Mouse (Mus musculus): ENCODE data around the gene Gtse1. TPM values are rescaled to one million over a fixed set of nuclear protein-coding genes. Genes with fewer than 3 reads are reported as not detected.
"Not testable (repeated sequence)": the region's sequence is repeated elsewhere in the genome, so short reads cannot be mapped to it uniquely, and the experiment has no call there.

The Gtse1 gene
- polyA plus RNA-seq, 1 experiment from 2014 or later: 22.4 TPM

DNA sequence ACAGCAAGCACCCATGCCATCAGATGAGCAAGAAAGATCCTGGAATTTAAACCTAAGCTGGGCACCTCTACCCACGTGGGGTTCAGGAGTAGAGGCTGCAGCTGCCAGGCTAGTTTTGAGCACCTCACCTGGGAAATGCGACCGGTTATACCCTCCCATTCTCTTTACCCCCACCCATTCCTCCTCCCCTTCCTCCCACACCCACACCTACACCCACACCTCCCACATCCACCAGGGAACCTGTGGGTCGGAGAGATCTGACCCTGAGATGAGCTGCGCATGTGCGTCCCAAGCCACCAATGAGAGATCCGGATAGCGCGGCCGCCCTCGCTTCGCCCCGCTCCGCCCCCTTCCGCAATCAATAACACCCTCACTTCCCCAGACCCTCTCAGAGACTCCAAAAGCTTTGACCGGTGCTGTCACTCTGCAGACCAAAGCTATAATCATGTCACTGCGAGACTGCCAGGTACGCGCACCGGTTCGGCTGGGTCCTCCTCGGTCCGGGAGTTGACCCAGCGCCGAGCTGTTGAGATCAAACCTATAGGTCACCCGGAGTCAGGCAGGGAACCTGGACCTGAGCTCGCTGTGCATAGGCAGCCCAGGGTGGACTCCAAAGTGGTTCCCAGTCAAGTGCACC is 27.5 kb upstream of the Gtse1 start, which contains the start of gene Ttc38:
Gene Ttc38 (plus strand): TSS at position 353 of the 637 bp plus-strand sequence.
- peak; percentile 86 for ATAC-seq (ENCODE audit: insufficient number of reproducible peaks, low FRiP score, low TSS enrichment, low read depth)
- 1% methylated on average over 27 of the region's 27 CpGs for WGBS
- H3K4me2 ChIP-seq (replicated peaks): peak within 1 kb of the TSS; percentile 88
- H3K36me3 ChIP-seq: no peaks in the 10 kb centered on the region
- H3K27me3 ChIP-seq: no peaks in the 10 kb centered on the region
- no peak within 1 kb of the TSS for H3K27ac ChIP-seq (replicated peaks)
- peak within 1 kb of the TSS; percentile 58 for H3K9ac ChIP-seq
- H3K4me3 ChIP-seq (replicated peaks): peak within 1 kb of the TSS; percentile 63
- H3K9me3 ChIP-seq (replicated peaks): no peaks in the 10 kb centered on the region
- peaks cover 13% of the 10 kb centered on the region for H3K4me1 ChIP-seq

DNA sequence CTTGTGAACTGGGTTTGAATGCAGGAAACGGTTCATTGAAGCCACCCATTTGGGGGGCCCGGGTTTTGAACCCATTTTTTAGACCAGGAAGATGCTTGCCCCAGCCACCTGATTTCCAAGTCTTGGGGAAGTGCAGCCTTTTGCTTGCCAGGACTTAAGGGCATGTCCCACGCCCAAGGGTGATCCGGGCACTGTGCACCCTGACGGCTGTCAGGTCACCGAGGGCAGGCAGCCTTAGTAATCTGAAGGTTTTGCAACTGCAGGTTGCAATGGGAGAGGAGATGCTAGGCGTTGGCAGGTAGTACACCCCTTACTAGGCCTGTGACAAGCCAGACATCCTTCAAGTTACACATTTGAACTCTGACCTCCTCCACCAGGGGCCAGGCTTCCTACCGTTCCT is 26.9 kb upstream of the Gtse1 start:
- H3K4me3 ChIP-seq (replicated peaks): peak overlapping the region; percentile 63
- H3K36me3 ChIP-seq: no peaks in the 10 kb centered on the region
- no peaks in the 10 kb centered on the region for H3K9me3 ChIP-seq (replicated peaks)
- peak overlapping the region; percentile 88 for H3K4me2 ChIP-seq (replicated peaks)
- ATAC-seq (ENCODE audit: insufficient number of reproducible peaks, low FRiP score, low TSS enrichment, low read depth): no peak
- peaks cover 13% of the 10 kb centered on the region for H3K4me1 ChIP-seq
- no peak overlapping the region for H3K27ac ChIP-seq (replicated peaks)
- peak overlapping the region; percentile 58 for H3K9ac ChIP-seq
- H3K27me3 ChIP-seq: no peaks in the 10 kb centered on the region
- 34% methylated on average over 8 of the region's 8 CpGs for WGBS

DNA sequence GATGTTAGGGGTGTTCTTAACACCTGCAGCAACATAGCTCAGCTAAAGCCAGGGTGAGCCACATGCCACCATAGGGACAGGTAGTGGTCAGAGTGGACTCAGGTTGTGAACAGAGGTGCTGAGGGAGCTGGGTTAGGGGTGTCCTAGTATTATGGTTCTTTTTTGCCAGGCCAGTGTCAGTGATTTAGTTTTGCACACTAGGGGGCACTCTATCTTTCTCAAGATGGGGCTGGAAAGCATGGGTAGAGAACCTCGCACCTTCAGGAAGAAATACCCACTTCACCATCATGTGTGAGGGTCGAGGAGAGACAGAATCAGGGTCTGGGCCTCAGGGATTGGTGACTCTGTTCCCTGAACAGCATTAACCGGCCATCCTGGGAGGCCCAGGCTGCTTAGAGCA is 24.2 kb upstream of the Gtse1 start:
- Histone ChIP-seq H3K36me3 (no peaks in the 10 kb centered on the region), H3K9me3 (replicated peaks) (no peaks in the 10 kb centered on the region), H3K4me2 (replicated peaks) (no peak overlapping the region), H3K9ac (no peak overlapping the region), H3K27ac (replicated peaks) (no peak overlapping the region), H3K4me3 (replicated peaks) (no peak overlapping the region), H3K4me1 (peaks cover 13% of the 10 kb centered on the region), H3K27me3 (no peaks in the 10 kb centered on the region)
- 59% methylated on average over 3 of the region's 3 CpGs for WGBS
- ATAC-seq (ENCODE audit: insufficient number of reproducible peaks, low FRiP score, low TSS enrichment, low read depth): no peak

DNA sequence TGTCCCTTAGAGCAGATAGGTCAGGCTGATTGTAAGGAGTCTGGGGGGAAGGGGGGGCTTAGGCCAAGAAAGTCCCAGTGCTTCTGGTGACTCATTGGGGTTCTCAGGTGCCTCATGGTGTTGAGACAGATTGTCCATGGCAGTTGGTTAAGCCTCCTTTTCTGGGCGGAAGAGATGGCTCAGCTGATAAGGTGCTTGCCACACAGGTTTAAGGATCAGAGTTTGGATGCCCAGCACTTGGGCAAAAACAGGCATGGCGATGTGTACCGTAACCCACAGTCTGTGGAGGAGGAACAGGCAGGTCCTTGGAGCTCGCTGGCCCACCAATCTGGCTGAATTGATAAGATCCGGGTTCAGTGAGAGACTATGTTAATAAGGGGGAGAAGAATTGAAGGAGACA is 22.7 kb upstream of the Gtse1 start:
- Histone ChIP-seq H3K27me3 (no peaks in the 10 kb centered on the region), H3K9me3 (replicated peaks) (no peaks in the 10 kb centered on the region), H3K9ac (no peak overlapping the region), H3K4me3 (replicated peaks) (no peak overlapping the region), H3K36me3 (no peaks in the 10 kb centered on the region), H3K4me2 (replicated peaks) (no peak overlapping the region), H3K27ac (replicated peaks) (no peak overlapping the region), H3K4me1 (peaks cover 7% of the 10 kb centered on the region)
- WGBS: 90% methylated on average over 5 of the region's 5 CpGs
- no peak for ATAC-seq (ENCODE audit: insufficient number of reproducible peaks, low FRiP score, low TSS enrichment, low read depth)

DNA sequence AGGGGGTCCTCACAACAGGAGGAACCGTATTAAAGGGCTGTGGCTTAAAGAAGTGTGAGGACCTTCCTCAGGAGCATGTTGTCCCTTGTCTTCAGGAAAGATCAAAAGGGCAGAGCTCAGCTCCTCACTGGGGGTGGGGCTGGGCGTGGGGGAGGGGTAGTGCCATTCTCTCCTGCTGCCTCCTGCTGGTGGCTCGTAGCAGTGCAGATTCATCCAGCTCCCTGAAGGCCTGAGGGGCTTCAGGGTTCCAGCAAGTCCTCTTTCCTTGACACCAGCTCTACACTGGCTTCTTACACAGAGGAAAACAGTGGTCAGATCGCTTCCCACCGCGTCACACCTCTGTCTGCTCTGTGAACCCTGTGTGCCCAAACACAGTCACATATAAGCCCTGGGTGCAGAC is 18.6 kb upstream of the Gtse1 start:
- WGBS: 40% methylated on average over 6 of the region's 6 CpGs
- no peak for ATAC-seq (ENCODE audit: insufficient number of reproducible peaks, low FRiP score, low TSS enrichment, low read depth)
- Histone ChIP-seq H3K9ac (no peak overlapping the region), H3K27me3 (no peaks in the 10 kb centered on the region), H3K4me2 (replicated peaks) (no peak overlapping the region), H3K27ac (replicated peaks) (no peak overlapping the region), H3K36me3 (no peaks in the 10 kb centered on the region; the same call in 1 of the 2 replicates), H3K9me3 (replicated peaks) (no peaks in the 10 kb centered on the region), H3K4me3 (replicated peaks) (no peak overlapping the region), H3K4me1 (no peaks in the 10 kb centered on the region)

DNA sequence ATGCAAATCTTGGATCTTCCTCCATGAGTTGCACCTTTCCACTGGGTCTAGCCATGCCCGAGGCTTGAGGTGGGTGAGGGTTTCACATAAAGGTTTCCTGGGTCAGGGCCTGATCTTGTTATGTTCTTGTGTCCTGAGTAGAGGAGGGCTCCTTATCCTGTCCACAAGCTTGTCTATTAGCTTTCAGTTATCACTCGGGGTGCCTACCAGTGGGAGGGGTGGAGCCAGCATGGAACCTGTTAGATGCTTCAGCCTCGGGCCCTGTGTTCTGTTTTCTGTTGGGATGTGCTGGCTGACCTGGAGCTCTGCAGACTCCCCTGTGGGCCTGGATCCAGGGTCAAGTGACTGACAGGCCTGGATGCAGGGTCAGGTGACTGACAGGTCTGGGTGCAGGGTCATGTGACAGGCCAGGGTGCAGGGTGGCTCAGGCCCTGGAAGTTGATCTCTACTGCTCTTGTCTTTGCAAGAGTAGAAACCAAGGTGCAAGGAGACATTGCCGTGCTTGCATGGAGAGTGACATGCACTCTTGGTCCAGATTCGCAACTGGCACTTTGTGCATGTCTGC is 17.7 kb upstream of the Gtse1 start:
- 68% methylated on average over 5 of the region's 5 CpGs for WGBS
- H3K4me1 ChIP-seq: no peaks in the 10 kb centered on the region
- H3K36me3 ChIP-seq: no peaks in the 10 kb centered on the region; the same call in 1 of the 2 replicates
- H3K4me2 ChIP-seq (replicated peaks): no peak overlapping the region
- H3K4me3 ChIP-seq (replicated peaks): no peak overlapping the region
- H3K27me3 ChIP-seq: no peaks in the 10 kb centered on the region
- H3K27ac ChIP-seq (replicated peaks): no peak overlapping the region
- H3K9me3 ChIP-seq (replicated peaks): no peaks in the 10 kb centered on the region
- H3K9ac ChIP-seq: no peak overlapping the region
- ATAC-seq (ENCODE audit: insufficient number of reproducible peaks, low FRiP score, low TSS enrichment, low read depth): no peak

DNA sequence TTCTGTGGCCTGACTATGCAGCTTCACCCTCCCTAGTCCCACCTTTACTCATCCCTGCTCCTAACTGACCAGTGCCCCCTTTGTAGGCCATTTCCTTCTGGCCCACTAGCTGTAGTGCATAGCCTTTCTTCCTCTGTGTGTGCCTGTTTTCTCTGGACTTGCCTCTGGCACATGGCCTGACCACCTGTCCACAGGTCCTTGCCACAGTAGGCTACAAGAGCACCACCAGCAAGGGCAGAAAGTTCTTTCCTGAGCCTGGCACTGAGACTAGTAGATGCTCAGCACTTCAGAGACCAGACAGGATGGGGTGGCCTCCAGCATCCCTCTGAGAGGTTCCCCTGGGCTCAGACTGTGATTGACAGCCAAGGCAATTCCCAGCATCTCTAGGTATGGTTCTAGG is 14.5 kb upstream of the Gtse1 start:
- no peak overlapping the region for H3K4me2 ChIP-seq (replicated peaks)
- H3K4me1 ChIP-seq: no peaks in the 10 kb centered on the region
- H3K4me3 ChIP-seq (replicated peaks): no peak overlapping the region
- ATAC-seq (ENCODE audit: insufficient number of reproducible peaks, low FRiP score, low TSS enrichment, low read depth): 0 out of 2 replicates have a peak, but pooled peaks have one; percentile 5
- no peaks in the 10 kb centered on the region for H3K27me3 ChIP-seq
- H3K36me3 ChIP-seq: peaks cover 3% of the 10 kb centered on the region; the same call in 1 of the 2 replicates
- no peak overlapping the region for H3K9ac ChIP-seq
- H3K27ac ChIP-seq (replicated peaks): no peak overlapping the region
- H3K9me3 ChIP-seq (replicated peaks): no peaks in the 10 kb centered on the region

DNA sequence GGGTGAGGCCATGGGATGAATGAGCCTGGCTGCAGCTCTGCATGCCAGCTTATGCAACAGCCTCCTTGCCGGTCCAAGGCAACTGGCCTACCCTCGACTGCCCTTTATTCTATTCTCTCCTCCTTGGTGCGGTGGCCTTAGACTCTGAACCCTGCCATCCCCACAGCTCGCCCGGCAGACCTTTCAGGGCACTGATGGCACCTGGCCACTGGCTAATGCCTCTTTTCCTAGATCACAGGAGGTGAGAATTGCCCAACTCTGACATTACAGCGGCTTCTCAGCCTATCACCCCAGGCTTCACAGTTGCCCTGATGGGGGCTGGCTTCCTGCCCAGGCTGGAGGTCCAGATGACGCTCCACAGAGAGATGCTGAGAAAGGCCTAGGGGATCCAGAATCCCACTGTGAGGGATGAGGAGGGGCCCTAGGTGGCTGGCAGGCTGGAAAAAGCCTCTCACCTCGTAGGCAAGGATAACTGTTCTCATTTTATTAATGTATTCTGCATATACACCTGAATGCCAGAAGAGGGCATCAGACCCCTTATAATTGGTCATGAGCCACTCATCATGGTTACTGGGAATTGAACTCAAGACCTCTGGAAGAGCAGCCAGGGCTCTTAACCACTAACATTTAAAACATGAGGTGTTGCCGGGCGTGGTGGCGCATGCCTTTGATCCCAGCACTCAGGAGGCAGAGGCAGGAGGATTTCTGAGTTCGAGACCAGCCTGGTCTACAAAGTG is 7.7 kb upstream of the Gtse1 start:
- H3K9ac ChIP-seq: no peak overlapping the region
- no peaks in the 10 kb centered on the region for H3K9me3 ChIP-seq (replicated peaks)
- no peak overlapping the region for H3K4me2 ChIP-seq (replicated peaks)
- WGBS: 80% methylated on average over 12 of the region's 12 CpGs
- H3K36me3 ChIP-seq: peaks cover 3% of the 10 kb centered on the region; the same call in 1 of the 2 replicates
- H3K4me1 ChIP-seq: no peaks in the 10 kb centered on the region
- no peaks in the 10 kb centered on the region for H3K27me3 ChIP-seq
- no peak overlapping the region for H3K4me3 ChIP-seq (replicated peaks)
- ATAC-seq (ENCODE audit: insufficient number of reproducible peaks, low FRiP score, low TSS enrichment, low read depth): no peak
- no peak overlapping the region for H3K27ac ChIP-seq (replicated peaks)

DNA sequence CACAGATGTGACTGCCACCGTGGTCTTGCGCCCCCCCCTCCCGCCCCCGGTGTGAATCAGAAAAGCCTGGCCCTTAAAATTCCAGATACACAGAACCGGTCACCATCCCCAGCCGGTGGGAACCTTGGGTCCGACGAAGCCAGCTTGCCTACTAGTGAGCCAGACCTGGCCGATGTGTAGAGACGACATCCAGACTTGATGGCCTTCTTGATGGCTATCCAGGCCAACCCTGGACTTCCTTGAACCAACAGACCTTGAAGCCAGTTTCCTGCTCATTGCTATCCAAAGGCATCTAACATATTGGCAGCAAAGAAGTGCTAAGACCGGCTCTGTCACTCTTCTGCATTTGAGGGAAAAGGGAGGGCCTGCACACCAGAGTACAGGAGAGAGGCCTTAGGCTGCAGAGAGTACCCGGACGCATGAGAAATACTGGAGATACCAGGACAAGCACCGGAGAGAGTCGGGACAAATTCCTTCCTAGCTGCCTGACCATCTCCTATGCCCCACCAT is 510 bp upstream of the Gtse1 start:
- Histone ChIP-seq H3K9me3 (replicated peaks) (no peaks in the 10 kb centered on the region), H3K4me1 (peaks cover 21% of the 10 kb centered on the region), H3K36me3 (peaks cover 23% of the 10 kb centered on the region), H3K27me3 (no peaks in the 10 kb centered on the region), H3K4me2 (replicated peaks) (peak overlapping the region; percentile 66), H3K27ac (replicated peaks) (peak overlapping the region; percentile 80), H3K4me3 (replicated peaks) (peak overlapping the region; percentile 81), H3K9ac (peak overlapping the region; percentile 72)
- peak; percentile 15; the same call in 1 of the 2 replicates for ATAC-seq (ENCODE audit: insufficient number of reproducible peaks, low FRiP score, low TSS enrichment, low read depth)
- 7% methylated on average over 15 of the region's 15 CpGs for WGBS

DNA sequence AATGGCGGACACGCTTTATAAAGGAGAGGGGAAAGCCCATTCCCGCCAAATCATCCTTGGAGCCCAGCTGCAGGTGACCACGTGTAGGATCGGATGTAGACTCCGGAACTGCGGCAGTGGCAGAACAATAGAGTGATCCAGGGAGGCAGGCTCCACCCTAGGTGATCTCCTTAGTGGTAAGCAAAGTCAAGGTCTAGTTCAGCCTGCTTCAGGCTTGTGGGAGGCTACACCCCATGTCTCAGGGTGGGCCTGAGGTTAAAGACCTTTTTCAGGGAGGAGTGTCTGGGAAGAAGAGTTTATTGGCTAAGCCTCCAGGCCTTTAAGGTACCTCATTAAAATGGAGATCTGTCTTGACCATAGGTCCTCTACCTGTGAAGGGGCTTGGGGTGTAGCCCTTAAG is 6.4 kb downstream of the Gtse1 start:
- WGBS: 92% methylated on average over 7 of the region's 7 CpGs
- not testable (repeated sequence) for ATAC-seq (ENCODE audit: insufficient number of reproducible peaks, low FRiP score, low TSS enrichment, low read depth); H3K4me2 ChIP-seq (replicated peaks); H3K9ac ChIP-seq; H3K4me3 ChIP-seq (replicated peaks); H3K27ac ChIP-seq (replicated peaks); H3K27me3 ChIP-seq; H3K9me3 ChIP-seq (replicated peaks); H3K4me1 ChIP-seq
- H3K36me3 ChIP-seq: peaks cover 69% of the 10 kb centered on the region

DNA sequence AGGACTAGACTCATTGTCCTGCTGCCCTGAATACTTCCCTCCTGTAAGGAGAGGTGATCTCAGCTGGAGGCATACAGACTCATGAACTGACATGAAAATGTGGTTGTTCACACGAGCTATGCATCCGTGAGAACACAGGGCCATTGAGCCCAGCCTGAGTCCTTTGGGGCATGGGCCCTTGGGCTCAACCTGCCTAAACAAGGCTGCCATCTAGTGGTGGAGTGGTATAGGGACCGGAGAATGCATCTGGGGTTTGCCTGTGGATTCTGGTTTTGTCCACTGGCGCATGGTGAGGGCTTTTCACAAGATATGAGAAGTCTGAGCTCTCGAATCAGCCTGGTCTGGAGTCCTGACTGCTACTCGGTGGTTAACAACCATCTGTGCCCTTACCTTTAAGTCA is 8.2 kb downstream of the Gtse1 start:
- ATAC-seq (ENCODE audit: insufficient number of reproducible peaks, low FRiP score, low TSS enrichment, low read depth): no peak
- Histone ChIP-seq H3K4me1 (no peaks in the 10 kb centered on the region), H3K27ac (replicated peaks) (no peak overlapping the region), H3K9ac (no peak overlapping the region), H3K4me3 (replicated peaks) (no peak overlapping the region), H3K36me3 (peaks cover 75% of the 10 kb centered on the region), H3K27me3 (no peaks in the 10 kb centered on the region), H3K9me3 (replicated peaks) (no peaks in the 10 kb centered on the region), H3K4me2 (replicated peaks) (no peak overlapping the region)
- WGBS: 57% methylated on average over 6 of the region's 6 CpGs
